Mouse (Mus musculus): Measurements from ENCODE around the gene Rhot1. TPM values are rescaled to one million over a fixed set of nuclear protein-coding genes. Genes with fewer than 3 reads are reported as not detected.

Gene Rhot1
- polyA plus RNA-seq, 1 experiment, result 58.5 TPM

DNA sequence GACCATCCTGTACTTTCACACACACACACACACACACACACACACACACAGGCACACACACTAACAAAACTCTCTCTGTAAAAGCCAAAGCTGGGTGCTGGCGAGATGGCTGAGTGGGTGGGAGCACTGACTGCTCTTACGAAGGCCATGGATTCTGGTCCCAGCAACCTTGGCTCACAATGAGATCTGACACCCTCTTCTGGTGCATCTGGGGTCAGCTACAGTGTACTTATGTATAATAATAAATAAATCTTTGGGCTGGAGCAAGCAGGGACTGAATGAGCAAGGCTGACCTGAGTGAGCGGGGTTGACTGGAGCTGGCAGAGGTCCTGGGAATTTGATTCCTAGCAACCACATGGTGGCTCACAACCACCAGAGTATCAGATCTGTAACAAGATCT lies 75.0 kb downstream of the Rhot1 start:
- DNase-seq (ENCODE audit: extremely low spot score in 1 of 2, low spot score in 1 of 2), result no peak

DNA sequence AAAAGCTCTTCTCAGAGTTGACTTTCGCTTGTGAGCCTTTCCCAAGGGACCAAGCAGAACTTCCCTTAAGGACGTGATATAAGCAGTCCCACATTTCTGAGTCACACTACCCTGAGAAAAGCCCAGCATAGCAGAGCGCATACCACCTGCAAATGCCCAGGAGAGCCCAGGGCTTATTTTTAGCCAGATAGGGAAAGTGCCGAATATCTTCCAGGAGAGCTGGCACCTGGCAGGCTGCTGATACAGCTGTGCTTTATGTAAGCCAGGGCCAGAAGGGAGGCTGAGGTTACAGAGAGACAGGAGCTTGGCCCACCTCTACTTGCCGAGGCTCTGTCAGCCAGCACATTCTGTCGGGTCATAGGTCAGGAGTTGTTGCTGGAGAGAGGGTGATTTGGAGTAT lies 75.8 kb downstream of the Rhot1 start:
- no peak for DNase-seq (ENCODE audit: extremely low spot score in 1 of 2, low spot score in 1 of 2)

DNA sequence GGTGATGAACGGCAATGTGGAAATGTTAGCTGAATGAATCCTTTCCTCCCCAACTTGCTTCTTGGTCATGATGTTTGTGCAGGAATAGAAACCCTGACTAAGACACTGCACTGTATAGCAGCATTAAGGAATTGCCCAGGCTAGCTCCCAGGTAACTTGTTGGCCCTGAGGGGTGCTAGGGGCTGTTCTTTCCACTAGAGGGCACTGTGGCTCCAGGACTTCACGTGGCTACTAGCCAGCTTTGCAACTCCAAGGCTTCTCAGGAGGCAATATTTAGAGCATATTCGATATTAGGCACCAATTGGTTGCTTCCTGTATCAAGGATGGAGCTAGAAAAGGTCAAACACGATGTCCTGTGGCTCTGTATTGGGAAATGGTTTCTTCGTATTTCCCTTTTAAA lies 78.3 kb downstream of the Rhot1 start:
- peak in 1 of 2 experiments; percentile 90 for DNase-seq (ENCODE audit: extremely low spot score in 1 of 2, low spot score in 1 of 2)

GRCm38 (mm10) chr11:80289701-80290445 lies 81.1 kb downstream of the Rhot1 start:
- DNase-seq (ENCODE audit: extremely low spot score in 1 of 2, low spot score in 1 of 2), result peak in 1 of 2 experiments; percentile 73

DNA sequence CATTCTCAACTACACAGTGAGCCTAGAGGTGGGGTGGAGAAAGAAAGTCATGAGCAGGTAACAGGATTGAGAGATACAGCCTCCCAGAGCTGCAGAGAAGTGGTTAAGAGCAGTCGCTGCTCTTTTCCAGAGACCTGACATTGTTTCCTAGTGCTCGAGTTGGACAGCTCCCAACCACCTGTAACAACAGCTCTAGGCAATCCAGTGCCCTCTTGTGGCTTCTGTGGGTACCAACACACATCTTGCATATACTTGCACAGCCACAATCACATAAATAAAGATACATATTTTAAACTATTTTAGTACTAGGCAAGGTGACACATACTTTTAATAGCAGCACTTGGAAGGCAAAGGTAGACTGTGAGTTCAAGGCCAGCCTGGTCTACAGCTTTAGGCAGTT lies 82.2 kb downstream of the Rhot1 start:
- DNase-seq (ENCODE audit: extremely low spot score in 1 of 2, low spot score in 1 of 2), result no peak

DNA sequence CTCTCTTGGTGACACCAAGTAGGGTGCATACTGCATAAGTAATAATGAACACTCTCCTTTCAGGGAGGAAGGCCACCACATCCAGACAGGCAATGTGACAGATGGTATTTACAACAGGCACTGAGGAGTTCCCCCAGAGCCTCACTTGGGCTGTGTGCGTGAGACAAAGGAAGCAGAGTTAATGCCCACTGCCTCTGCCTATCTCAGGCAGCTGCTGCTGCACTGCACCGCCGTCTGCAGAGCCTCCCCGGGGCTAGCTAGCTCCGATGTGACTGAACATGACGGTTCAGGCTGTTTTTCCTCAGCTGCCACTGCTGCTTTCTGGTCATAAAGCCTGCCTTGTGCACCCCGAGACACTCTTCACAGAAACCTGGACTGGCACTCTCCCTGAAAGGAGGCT lies 83.6 kb downstream of the Rhot1 start:
- no peak for DNase-seq (ENCODE audit: extremely low spot score in 1 of 2, low spot score in 1 of 2)

- no peak for DNase-seq (ENCODE audit: extremely low spot score in 1 of 2, low spot score in 1 of 2)
These were observed 86.2 kb downstream of the Rhot1 start for GRCm38 (mm10) chr11:80295066-80295465.

DNA sequence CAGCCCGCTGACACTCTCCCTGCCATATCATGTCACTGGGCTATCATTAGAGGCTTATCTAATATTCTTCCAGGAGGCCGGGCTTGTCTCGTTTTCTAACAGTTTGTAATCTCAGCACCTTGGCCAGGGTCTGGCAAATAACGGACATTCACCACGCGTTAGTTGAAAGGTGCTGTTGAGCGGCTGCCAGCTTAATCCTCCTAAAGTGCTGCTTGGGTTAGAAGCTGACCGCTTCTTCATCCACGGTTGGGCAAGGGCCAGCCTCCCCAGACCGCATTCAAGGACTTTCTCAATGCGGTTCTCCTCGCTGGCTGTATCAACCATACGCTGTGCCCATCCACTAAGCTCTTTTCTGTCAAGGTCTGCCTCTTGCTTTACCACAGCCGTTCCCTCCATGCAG lies 87.0 kb downstream of the Rhot1 start:
- DNase-seq (ENCODE audit: extremely low spot score in 1 of 2, low spot score in 1 of 2), result no peak

- DNase-seq (ENCODE audit: extremely low spot score in 1 of 2, low spot score in 1 of 2), result peak in 1 of 2 experiments; percentile 65
These were observed 90.9 kb downstream of the Rhot1 start for GRCm38 (mm10) chr11:80299513-80300235.

DNA sequence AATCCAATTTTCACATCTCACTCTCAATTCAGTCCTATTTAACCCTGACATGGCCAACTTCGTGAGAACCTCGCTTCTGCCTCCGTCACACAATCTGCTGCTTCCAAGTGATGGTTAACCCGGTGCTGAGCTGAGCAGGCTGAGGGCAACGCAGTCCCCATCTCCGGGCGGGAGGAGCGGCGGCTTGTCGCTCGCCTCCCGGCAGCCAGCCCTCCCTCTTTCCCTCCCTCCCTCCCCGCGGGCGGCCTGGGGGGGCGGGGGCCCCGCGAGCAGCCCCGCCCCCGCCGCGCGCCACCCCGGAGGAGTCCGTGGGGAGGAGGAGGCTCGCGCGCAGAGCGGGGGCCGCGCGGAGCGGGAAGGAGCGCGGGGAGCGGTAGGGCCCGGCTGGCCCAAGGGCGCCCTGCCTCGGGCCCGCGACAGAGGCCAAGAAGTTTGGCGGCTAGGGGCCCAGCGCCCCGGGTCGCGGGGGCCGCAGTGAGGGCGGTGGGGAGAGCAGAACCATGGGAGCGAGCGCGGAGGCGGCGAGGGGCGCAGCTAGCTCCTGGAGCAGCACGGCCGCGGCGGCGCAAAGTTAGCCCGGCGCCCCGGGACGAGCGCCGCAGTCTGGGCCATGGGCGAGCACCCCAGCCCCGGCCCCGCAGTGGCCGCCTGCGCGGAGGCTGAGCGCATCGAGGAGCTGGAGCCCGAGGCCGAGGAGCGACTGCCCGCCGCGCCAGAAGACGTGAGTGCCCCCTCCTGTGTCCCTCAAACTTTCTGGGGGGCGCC lies 91.9 kb downstream of the Rhot1 start, which contains the start of gene Rhbdl3:
Rhbdl3 (plus strand) TSS at position 362 of the 765 bp plus-strand sequence.
- peak in 1 of 2 experiments; percentile 56 for DNase-seq (ENCODE audit: extremely low spot score in 1 of 2, low spot score in 1 of 2)

GRCm38 (mm10) chr11:80301316-80302045 lies 92.7 kb downstream of the Rhot1 start:
- DNase-seq (ENCODE audit: extremely low spot score in 1 of 2, low spot score in 1 of 2), result no peak

DNA sequence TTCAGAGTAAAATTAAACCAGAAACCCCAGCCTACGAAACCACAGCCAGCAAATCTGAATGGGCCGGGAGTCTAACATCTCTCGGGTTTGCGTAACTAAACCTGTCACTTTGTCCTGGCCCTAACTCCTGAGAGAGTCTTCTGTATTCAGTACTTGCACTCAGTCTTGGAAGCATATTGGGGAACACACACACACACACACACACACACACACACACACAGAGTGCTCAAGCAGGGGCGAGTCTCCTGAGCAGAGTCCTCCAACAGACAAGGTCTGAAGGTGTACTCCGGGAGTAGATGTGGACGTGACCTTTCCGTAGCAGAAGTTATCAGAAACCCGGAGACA lies 93.2 kb downstream of the Rhot1 start:
- DNase-seq (ENCODE audit: extremely low spot score in 1 of 2, low spot score in 1 of 2), result no peak

- DNase-seq (ENCODE audit: extremely low spot score in 1 of 2, low spot score in 1 of 2), result peak; percentile 67 to 87
These were observed 93.7 kb downstream of the Rhot1 start for GRCm38 (mm10) chr11:80302536-80302935.

- no peak for DNase-seq (ENCODE audit: extremely low spot score in 1 of 2, low spot score in 1 of 2)
These were observed 94.9 kb downstream of the Rhot1 start for GRCm38 (mm10) chr11:80303746-80304145.

GRCm38 (mm10) chr11:80304846-80305245 lies 96.0 kb downstream of the Rhot1 start:
- DNase-seq (ENCODE audit: extremely low spot score in 1 of 2, low spot score in 1 of 2), result peak; percentile 79 to 83

GRCm38 (mm10) chr11:80308537-80308936 lies 99.7 kb downstream of the Rhot1 start:
- DNase-seq (ENCODE audit: extremely low spot score in 1 of 2, low spot score in 1 of 2), result no peak

DNA sequence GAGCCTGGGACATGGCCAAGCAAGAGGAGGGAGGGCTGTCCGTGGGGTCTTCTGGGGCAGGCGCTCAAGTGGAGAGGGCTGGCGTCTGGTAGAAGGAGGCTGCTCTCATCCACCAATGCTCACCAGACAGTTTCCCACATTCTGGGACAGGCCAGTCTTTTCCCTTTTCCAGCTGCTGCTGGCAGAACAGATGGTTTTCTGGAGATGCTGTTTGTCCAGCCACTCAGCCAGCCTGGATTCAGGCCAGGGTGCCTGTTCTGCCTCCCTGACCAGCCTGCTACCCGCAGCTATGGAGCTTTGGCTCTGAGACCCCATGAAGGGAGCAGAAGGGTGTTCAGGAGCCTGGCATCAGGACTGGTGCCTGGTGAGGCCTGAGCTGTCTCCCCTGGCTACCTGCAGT lies 102.5 kb downstream of the Rhot1 start:
- DNase-seq (ENCODE audit: extremely low spot score in 1 of 2, low spot score in 1 of 2), result no peak

DNA sequence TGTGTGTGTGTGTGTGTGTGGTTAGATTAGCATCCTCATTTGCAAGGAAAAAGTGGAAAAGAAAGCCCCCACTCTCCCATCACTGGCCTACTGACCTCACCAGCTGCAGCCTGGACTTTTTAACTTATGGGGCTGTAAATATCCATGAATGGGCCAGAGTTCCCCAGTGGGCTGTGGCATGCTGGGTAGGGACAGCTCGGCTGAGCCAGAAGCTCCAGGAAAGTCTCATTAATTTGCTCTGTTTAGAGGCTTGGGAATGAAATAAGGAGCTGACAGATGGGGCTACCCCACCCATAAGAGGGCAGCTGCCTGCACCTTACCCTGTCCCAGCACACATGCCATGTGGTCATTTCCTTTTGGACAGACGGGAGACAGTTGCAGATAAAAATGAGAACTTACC lies 103.2 kb downstream of the Rhot1 start:
- DNase-seq (ENCODE audit: extremely low spot score in 1 of 2, low spot score in 1 of 2), result no peak

- DNase-seq (ENCODE audit: extremely low spot score in 1 of 2, low spot score in 1 of 2), result no peak
These were observed 103.7 kb downstream of the Rhot1 start for GRCm38 (mm10) chr11:80312565-80312964.

- no peak for DNase-seq (ENCODE audit: extremely low spot score in 1 of 2, low spot score in 1 of 2)
These were observed 104.6 kb downstream of the Rhot1 start for GRCm38 (mm10) chr11:80313462-80313861.

DNA sequence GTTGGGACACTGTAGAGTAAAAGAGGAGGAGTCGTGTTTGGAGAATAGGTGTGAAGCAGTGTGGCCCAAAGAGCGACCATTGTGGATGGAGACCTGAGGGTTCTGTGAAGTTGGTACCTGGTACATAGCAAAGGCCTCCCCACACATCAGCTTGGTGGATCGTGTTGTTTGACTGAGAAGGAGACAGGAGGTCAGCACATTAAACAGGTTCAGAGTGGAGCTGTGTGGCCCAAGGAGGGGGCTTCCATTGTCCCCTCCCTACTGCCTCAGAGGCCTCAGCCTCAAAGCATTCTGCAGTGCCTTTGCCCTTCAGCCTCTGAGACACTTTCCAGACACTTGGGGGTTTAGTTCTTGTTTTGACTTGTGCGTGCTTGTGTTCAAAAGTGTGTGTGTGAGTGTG lies 105.1 kb downstream of the Rhot1 start:
- DNase-seq (ENCODE audit: extremely low spot score in 1 of 2, low spot score in 1 of 2), result no peak
